Mouse (Mus musculus): ENCODE data around the gene Mocs3. TPM values are rescaled to one million over a fixed set of nuclear protein-coding genes. Genes with fewer than 3 reads are reported as not detected.

Gene Mocs3
- 4.0 and 5.9 TPM in 2 replicates for polyA plus RNA-seq (2012; ENCODE audit: insufficient read depth, insufficient read length, missing spikeins)

DNA sequence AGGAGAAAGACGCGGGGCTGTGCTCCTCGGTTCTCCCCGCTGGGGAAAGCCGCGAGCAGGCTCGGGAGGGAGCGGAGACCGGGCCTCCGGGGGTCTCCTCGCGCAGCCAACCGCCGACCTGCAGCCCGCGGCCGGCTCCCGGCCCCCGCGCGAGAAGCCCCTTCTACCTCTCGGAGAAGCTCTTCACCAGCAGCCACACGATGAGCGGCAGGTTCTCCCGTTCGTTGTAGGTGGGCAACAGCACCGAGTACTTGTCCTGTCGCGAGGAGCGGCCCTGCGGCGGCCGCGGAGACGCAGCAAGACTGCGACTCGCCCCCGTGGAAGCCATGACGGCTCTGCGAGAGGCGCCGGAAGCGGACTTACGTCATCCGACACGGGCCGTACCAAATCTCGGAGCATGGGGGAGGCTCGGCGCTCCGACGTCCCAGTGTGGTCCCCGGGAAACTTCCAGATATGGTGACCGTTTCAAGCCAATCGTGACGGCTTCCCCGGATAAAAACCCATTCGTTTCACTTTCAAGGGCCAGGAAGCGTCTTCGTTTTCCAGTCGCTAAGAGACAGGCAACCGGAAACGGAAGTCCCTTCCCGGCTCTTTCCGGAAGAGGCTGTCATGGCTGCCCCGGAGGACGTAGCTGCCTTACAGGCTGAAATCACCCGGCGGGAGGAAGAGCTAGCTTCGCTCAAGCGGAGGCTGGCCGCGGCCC, at the start of gene Mocs3, which contains the start of the genes Gm20716 and Dpm1:
TSS of gene Mocs3 (plus strand) at position 597 of the 703 bp plus-strand sequence.
TSS of gene Gm20716 (minus strand) at position 339 of the 703 bp plus-strand sequence.
TSS of gene Dpm1 (minus strand) at position 566 of the 703 bp plus-strand sequence.
- Histone ChIP-seq H3K4me1 (ENCODE audit: control insufficient read depth, insufficient read depth, insufficient read length, low read length) (no peaks in the 10 kb centered on the region), H3K4me3 (ENCODE audit: insufficient read depth, low read depth, low read length) (peak within 1 kb of the TSS; percentile 81)

DNA sequence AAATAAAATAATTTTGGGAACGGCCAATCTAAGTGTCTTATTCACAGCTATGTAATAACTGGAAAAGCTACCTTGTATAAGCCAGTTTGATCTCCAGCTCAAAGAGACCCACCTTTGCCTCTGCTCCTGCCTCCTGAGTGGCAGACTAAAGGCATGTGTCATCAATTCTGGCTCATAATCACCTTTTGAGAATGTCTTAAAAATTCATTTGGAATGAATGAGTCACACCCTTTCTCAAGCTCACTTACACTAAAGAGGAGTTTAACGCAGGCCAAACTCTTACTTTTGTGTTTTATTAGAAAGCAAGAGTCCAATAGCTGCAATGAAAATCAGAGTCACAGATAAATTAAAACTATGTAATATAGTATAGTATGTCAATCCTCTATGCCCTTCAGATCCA, 38.6 kb upstream of the Mocs3 start:
- H3K4me3 ChIP-seq (ENCODE audit: insufficient read depth, low read depth, low read length): no peak overlapping the region
- no peak overlapping the region for H3K27ac ChIP-seq (replicated peaks; ENCODE audit: low read depth, low read length)
- H3K4me1 ChIP-seq (ENCODE audit: control insufficient read depth, insufficient read depth, insufficient read length, low read length): peaks cover 18% of the 10 kb centered on the region

More for the DNA sequence above, at the start of gene Mocs3, which contains the start of the genes Gm20716 and Dpm1:
- peak within 1 kb of the TSS; percentile 99 for H3K27ac ChIP-seq (replicated peaks; ENCODE audit: low read depth, low read length)

DNA sequence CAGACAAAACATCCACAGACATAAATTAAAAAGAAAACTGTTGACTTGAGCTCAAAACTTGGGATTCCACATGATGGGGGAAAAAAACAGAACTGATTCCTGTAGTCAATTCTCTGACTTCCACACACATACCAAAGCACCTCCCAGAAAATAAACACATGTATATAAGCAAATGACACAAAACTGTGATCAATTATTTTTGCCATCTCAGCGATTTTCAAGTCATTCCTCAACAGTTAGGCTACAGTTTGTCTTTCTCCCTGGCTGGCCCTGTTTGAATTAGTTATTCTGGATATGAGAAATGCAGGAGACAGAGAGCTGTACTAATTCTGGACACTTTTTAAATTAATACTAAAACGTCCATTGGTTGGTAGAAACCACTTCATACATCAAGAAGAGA, 36.7 kb upstream of the Mocs3 start:
- Histone ChIP-seq H3K27ac (replicated peaks; ENCODE audit: low read depth, low read length) (no peak overlapping the region), H3K4me1 (ENCODE audit: control insufficient read depth, insufficient read depth, insufficient read length, low read length) (peaks cover 18% of the 10 kb centered on the region), H3K4me3 (ENCODE audit: insufficient read depth, low read depth, low read length) (no peak overlapping the region)

DNA sequence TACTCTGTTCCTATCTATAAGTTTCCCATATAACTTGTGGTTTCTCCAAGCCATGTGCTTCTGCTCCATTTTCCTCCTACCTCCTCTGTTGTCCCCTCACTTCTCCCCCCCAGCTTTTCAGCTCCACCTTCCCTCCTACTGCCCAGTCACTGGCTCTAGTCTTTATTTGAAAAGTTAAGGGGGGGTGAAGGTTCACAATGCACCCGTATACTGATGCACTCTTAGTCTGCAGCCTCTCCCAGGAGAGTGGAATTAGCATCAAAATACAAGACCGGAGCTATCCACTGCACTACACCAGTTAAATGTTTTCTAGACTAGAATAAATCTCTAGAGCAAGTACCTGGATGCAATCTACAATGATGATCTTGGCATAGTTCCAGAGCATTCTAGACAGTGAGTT, 34.7 kb upstream of the Mocs3 start:
- Histone ChIP-seq H3K27ac (replicated peaks; ENCODE audit: low read depth, low read length) (no peak overlapping the region), H3K4me3 (ENCODE audit: insufficient read depth, low read depth, low read length) (no peak overlapping the region), H3K4me1 (ENCODE audit: control insufficient read depth, insufficient read depth, insufficient read length, low read length) (peaks cover 22% of the 10 kb centered on the region)

DNA sequence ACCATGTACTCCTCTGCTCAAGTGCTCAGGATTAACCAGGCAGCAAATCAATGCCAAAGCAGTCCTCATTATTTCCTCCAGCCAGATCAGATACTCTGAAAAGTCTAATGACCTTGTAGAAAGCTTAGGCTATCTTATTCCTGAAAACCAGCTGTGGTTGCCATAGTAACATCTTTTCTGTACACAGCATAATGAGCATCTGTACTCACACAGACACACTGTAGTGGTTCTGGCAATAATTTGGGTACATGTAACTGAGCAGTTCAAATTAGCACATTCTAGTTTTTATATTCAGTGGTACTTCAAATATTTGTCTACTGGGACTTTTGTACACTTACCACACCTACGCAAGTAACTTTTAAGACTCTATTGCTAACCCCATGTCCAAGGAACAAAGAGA, 32.0 kb upstream of the Mocs3 start:
- Histone ChIP-seq H3K4me3 (ENCODE audit: insufficient read depth, low read depth, low read length) (no peak overlapping the region), H3K27ac (replicated peaks; ENCODE audit: low read depth, low read length) (no peak overlapping the region), H3K4me1 (ENCODE audit: control insufficient read depth, insufficient read depth, insufficient read length, low read length) (peaks cover 22% of the 10 kb centered on the region)

DNA sequence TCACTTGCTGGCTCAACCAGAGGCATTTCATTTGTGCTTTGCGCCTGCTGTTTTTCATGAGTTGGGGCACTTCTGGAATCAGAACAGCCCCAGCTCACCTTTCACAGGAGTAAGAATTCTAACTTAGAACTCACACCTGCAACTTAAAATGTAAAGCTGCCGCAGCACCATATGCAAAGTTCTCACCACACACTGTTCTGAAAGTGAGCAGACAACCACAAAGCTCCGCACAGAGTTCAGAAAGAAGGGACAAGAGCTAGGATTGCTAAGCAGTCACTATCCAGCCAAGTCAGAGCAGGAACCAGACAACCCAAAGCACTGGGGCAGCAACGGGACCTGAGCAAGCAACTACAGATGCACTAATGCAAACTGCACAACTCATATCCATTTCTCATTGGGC, 30.9 kb upstream of the Mocs3 start:
- no peak overlapping the region for H3K4me3 ChIP-seq (ENCODE audit: insufficient read depth, low read depth, low read length)
- no peak overlapping the region for H3K27ac ChIP-seq (replicated peaks; ENCODE audit: low read depth, low read length)
- H3K4me1 ChIP-seq (ENCODE audit: control insufficient read depth, insufficient read depth, insufficient read length, low read length): peaks cover 22% of the 10 kb centered on the region

DNA sequence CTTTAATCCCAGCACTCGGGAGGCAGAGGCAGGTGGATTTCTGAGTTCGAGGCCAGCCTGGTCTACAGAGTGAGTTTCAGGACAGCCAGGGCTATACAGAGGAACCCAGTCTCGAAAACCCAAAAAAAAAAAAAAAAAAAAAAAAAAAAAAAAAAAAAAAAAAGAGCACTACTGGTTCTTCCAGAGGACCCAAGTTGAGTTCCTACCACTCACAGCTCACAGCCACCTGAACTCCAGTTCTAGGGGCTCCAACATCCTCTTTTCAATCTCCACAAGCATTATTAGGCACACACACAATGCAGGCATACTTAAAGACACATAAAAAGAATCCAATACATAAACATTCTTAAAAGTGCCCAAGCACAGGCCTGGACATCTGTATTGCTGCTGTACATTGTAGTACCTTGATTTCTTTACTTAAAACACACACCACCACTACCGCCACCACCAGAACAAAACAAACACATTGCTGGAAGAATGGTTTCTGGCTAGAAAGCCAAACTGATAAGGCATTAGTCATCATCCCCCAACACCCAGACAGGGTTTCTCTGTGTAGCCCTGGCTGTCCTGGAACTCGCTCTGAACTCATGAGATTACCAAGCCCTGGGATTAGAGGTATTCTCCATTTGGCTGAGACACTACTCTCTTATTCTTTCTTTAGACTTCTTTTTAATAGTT, 30.3 kb upstream of the Mocs3 start:
- peaks cover 28% of the 10 kb centered on the region for H3K4me1 ChIP-seq (ENCODE audit: control insufficient read depth, insufficient read depth, insufficient read length, low read length)

DNA sequence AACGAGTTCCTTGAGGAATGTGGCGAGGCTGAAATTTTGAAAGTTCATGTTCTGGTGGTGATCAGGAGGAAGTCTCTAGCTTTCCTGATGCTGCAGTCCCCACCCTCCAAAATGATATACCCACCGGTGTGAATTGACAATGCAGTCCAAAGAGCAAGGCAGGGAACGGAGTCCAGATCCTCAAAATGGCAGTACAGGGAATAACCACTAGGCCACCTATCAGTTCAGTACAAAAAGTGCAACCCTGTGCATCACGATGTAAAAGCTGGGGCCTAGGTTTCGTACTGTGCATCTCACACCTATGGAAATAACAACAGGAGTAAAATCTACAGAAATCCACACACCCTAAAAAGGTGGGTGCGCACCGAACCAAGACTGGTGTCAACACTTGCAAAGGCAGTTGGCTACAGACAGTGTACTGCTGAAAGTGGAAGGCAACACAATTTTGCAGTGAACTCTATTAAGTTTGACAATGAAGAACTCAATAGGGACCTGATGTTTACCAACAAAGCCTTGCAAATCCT, 25.9 kb upstream of the Mocs3 start:
- Histone ChIP-seq H3K27ac (replicated peaks; ENCODE audit: low read depth, low read length) (no peak overlapping the region), H3K4me3 (ENCODE audit: insufficient read depth, low read depth, low read length) (peak overlapping the region; percentile 100; the same call in 1 of the 2 replicates)

More for the DNA sequence above, 30.3 kb upstream of the Mocs3 start:
- H3K27ac ChIP-seq (replicated peaks; ENCODE audit: low read depth, low read length): no peak overlapping the region
- no peak overlapping the region for H3K4me3 ChIP-seq (ENCODE audit: insufficient read depth, low read depth, low read length)

DNA sequence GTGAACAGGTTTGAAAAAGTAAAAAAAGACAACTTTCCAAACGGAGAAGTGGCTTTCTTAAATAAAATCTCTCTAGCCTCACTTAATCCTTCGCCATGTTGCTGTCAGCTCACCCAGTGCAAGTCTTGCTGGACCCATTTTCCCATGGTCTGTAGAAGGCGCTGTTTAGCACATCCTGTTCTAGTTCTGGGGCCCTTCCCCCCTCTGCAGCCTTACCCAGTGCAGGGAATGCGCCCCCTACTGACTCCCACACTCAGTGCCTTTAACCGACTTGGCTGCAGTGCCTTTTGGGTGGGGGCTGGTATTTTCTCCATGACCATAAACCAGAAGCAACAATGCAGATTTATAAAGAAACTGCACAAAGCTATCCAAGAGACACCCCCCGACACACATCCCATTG, 25.2 kb upstream of the Mocs3 start:
- Histone ChIP-seq H3K4me3 (ENCODE audit: insufficient read depth, low read depth, low read length) (peak overlapping the region; percentile 100), H3K27ac (replicated peaks; ENCODE audit: low read depth, low read length) (0 out of 2 replicates have a peak overlapping the region, but pooled peaks have one; percentile 10), H3K4me1 (ENCODE audit: control insufficient read depth, insufficient read depth, insufficient read length, low read length) (peaks cover 27% of the 10 kb centered on the region)

More for the DNA sequence above, 25.9 kb upstream of the Mocs3 start:
- peaks cover 29% of the 10 kb centered on the region for H3K4me1 ChIP-seq (ENCODE audit: control insufficient read depth, insufficient read depth, insufficient read length, low read length)

DNA sequence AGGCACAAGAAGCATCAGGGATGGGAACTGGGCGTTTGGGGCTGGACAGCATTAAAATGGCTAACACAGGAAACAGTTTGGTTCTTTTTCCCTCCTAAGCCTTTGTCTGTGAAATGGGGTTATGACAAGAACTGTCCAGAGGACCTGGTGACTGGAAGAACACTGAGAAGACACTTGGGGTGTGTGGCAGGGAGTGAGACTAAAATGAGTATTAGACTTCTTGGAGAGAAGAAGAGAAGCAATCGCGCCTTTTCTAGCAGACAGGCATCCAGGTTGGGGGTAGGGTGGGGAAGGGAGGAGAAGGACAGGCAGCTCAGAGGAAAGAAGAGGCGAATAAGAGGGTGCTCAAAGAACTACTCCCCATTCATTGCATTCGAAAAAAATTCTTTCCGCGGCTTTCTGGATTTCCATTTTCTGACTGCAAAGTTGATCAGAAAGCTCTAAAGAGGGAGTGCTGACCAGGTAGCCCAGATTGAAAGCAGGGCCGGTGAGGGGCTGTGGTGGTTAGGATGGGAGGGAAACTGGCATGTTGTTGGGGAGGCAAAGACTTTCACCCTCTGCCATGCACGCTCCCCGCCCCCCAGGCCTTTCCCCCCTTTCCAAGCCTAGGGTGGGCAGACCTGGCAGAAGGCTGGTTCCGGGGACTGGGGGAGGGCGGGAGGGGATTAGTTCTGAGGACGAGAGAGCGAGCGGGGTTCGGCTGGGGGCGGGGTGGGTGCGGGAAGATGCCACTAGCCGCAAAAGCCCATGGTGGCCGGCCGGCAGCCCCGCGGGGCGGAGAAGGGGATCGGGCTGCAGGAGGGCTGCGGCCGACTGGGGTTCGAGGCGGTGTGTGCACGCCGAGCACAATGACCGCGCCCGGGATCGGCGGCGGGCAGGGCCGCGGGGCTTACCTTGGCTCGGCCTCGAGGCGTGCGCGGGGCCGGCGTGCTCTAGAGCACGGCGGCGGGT, 24.5 kb upstream of the Mocs3 start:
- H3K4me3 ChIP-seq (ENCODE audit: insufficient read depth, low read depth, low read length): peak overlapping the region; percentile 100
- H3K4me1 ChIP-seq (ENCODE audit: control insufficient read depth, insufficient read depth, insufficient read length, low read length): peaks cover 21% of the 10 kb centered on the region
- H3K27ac ChIP-seq (replicated peaks; ENCODE audit: low read depth, low read length): peak overlapping the region; percentile 78

DNA sequence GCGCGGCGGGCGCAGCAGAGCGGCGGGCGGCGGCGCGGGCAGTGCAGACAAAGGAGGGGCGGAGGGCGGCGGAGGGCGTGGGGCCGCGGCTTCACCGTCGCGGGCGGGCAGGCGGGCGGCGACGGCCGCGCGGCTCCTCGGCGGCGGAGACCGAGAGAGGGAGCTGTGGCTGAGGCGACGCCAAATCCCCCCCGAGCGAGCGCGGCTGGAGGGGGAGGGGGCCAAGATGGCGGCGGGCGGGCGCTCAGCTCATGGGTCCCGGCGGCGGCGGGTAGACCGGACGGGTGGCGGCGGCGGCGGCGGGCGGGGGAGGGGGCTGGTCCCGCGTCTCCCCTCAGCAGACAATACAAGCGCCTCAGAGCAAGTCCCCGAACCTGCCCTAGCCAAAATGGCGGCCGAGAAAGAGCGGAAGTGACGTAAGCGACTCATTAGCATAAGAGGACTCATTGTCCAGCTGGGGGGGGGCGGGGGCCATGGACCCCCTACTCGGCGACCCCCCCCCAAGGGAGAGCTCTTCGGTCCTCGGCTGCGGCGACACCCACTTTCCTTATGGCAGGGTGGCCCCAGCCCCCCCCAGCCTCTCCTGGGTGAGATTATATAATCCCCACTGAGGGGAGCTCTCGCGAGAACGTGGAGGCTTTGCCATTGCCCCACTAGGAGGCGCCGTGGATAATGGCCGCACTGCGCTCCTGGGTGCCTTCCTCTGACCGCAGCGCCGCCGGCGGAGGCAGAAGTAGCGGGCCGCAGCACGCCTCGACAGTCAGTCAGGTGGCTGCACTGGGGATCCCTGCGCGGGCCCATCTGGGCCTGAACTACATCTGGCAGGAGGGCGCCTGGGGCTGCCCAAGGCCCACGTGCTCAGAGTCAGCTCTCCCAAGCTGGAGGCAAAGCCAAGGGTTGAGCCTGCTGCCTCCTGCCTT, 23.4 kb upstream of the Mocs3 start, which contains the start of gene Adnp:
TSS of gene Adnp (minus strand) at position 388 of the 920 bp plus-strand sequence.
- Histone ChIP-seq H3K27ac (replicated peaks; ENCODE audit: low read depth, low read length) (peak within 1 kb of the TSS; percentile 98), H3K4me3 (ENCODE audit: insufficient read depth, low read depth, low read length) (peak within 1 kb of the TSS; percentile 100), H3K4me1 (ENCODE audit: control insufficient read depth, insufficient read depth, insufficient read length, low read length) (peaks cover 16% of the 10 kb centered on the region)

DNA sequence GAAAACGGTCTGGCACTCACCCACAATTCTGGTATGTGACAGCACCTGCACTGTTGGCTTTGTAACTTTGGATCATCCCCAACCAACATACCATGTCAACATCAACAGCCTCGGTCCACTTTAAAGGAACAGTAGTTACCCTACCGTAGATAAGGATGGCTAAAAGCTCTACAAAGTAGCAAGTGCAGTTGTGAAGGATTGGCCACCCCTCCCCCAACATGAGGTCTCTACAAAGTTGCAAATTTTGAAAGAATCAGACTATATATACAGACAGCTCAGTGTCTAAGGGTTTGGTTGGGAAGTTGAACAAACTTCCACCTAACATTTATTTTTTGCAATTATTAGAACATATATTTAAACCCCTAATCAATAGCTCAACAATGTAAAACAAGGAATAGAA, 22.5 kb upstream of the Mocs3 start:
- H3K4me3 ChIP-seq (ENCODE audit: insufficient read depth, low read depth, low read length): no peak overlapping the region
- peaks cover 16% of the 10 kb centered on the region for H3K4me1 ChIP-seq (ENCODE audit: control insufficient read depth, insufficient read depth, insufficient read length, low read length)
- no peak overlapping the region for H3K27ac ChIP-seq (replicated peaks; ENCODE audit: low read depth, low read length)

DNA sequence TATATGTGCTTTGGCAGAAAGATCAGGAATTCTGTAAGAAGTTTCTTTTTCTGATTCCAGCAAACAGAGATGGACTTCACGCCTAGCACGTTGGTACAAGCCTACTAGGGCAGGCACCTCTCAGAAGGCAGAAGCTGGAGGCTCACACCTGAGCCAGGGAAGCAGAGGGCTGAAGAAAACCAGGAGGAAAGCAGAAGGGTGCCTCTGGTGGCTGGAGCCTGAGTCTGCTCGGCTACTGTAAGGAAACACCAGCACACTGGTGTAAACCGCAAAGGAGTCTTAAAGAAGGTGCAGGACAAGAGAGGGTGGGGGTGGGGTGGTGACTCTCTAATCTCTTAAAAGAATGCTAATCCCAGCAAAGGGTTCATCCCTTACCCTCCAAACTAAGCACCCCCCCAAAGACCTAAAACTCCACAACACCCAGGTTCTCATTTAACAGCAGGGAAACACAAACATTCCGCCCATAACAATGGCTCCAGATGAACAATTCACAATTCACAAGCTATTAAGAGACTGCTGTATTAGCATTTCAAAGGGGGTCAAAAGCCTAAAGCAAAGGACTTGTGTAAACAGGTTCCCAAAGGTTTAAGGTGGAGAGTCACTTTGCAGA, 16.5 kb upstream of the Mocs3 start:
- H3K27ac ChIP-seq (replicated peaks; ENCODE audit: low read depth, low read length): no peak overlapping the region
- no peaks in the 10 kb centered on the region for H3K4me1 ChIP-seq (ENCODE audit: control insufficient read depth, insufficient read depth, insufficient read length, low read length)
- H3K4me3 ChIP-seq (ENCODE audit: insufficient read depth, low read depth, low read length): no peak overlapping the region

Data from brown adipose tissue, adult 24 weeks (tissue).